Mouse (Mus musculus) megakaryocyte, adult 5-6 weeks (primary cell): ENCODE data around the gene Itpr2. TPM values are rescaled to one million over a fixed set of nuclear protein-coding genes. Genes with fewer than 3 reads are reported as not detected.

Experiments
- ATAC-seq: 2 replicates; pipeline ENCODE4 v1.8.0; 2016; ENCODE audit warnings: mild to moderate bottlenecking, inconsistent platforms; ENCODE audit not compliant: poor library complexity, severe bottlenecking
- total RNA-seq, 2 experiments: library from RNA; stranded (forward) in 1 of 2; stranded (reverse) in 1 of 2; fragments of 153-499, 151-499 nt in 1 of 2; fragments of 221-1000, 200-1000 nt in 1 of 2; gene quantifications; 2 replicates each; pipeline versions ENCODE4 v1.2.3 to v1.2.4; 2015 to 2017

Itpr2 gene
- total RNA-seq, 2 experiments from 2014 or later, result 17.3 to 22.8 TPM

- ATAC-seq, result no peak
Measured at GRCm38 (mm10) chr6:146511511-146511910, 9.5 kb upstream of the Itpr2 start.

GRCm38 (mm10) chr6:146509891-146510290 lies 7.9 kb upstream of the Itpr2 start:
- ATAC-seq, result no peak

DNA sequence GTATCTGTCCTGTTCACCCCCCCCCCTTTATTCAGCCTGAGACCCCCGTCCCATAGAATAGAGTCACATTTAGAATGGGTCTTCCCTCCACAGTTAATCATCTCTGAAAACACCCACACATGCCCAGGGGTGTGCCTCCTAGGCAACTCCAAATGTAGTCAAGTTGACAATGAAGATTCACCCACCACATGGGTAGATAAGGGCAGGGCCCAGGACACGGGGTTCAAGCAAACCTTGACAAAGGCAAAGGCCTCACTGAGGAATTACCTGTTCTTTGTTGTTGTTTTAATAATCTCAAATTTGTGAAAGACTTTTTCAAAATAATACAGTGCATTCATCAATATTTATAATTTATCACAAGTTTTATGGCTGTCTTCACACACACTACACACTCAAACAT lies 2.4 kb upstream of the Itpr2 start:
- ATAC-seq, result no peak

DNA sequence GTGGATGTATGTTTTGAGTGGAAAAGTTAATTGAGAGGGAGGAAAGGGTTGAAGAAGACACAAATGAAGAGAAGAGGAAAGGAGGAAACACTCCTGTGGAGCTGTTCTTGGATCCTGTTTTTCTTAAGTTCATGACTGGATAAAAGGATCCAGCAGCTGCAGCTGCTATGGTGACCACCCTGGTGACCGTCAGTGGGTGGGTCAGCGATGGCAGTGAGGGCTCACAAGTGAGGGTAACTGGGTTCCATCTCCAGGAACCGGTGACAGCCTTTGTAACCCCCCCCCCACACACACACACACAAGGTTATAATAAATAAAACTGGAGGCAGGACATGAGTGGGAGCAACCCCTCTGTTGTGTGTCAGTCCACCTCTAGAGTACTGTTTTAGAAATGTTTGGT lies 833 bp upstream of the Itpr2 start:
- no peak for ATAC-seq

DNA sequence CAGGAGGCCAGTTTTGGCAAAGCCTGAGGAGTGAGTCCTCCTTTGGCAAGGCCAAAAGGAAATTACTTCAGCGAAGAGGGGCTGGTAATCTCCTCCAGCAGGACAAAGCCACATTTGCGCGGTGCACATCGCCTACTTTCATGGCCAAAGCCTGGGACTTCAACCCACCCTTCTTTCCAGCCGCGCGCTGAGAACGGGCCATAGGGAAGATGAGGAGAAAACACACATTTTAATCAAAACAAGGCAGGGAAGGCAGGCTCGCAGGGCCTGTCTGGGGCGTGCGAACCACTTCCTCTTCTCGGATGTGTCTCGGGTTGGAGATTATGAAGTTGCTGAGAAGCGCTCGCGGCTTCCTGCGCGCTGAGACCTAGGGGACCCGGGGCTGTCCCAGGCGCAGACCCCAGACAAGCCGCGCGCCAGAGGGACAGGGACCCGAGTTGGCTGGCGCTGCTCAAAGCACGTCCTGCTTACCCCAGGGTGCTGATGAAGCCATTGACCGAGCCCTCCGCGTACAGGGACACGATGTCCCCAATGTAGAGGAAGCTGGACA lies 632 bp downstream of the Itpr2 start:
- peak; percentile 69 for ATAC-seq

DNA sequence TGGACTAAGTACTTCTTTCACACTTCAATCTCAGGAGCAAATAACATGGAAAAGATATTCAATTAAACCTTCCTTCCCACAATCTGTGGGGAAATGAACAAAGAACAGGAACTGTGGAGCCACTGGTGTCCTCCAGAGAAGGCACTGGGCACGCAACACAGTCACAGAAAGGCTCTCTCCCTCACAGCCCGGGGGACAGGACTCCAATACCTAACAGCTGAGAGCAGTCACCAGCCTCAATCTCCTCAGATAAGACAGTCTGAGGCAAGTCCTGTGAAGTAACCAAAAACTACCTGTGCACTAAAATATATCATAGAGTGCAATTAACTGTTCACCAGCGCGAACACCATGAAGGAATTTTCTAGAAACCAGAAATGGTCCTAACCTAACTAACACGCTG lies 1.3 kb downstream of the Itpr2 start:
- ATAC-seq, result no peak

- no peak for ATAC-seq
Measured at GRCm38 (mm10) chr6:146500206-146500605, 1.8 kb downstream of the Itpr2 start.

DNA sequence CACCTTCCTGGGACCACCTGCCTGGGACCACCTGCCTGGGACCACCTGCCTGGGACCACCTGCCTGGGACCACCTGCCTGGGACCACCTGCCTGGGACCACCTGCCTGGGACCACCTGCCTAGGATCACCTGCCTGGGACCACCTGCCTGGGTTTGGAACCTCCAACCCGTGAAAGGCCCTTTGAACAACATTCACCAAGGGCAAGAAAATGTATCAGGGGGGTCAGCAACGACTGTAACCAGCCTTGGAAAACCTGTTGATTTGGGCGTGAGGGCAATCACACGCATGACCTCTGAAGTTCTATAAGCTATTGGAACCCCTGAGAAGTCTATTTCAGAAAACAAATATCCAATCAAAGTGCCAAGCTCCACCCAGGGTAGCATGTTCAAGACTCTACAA lies 2.5 kb downstream of the Itpr2 start:
- ATAC-seq, result no peak

GRCm38 (mm10) chr6:146498416-146498815 lies 3.6 kb downstream of the Itpr2 start:
- ATAC-seq, result no peak

DNA sequence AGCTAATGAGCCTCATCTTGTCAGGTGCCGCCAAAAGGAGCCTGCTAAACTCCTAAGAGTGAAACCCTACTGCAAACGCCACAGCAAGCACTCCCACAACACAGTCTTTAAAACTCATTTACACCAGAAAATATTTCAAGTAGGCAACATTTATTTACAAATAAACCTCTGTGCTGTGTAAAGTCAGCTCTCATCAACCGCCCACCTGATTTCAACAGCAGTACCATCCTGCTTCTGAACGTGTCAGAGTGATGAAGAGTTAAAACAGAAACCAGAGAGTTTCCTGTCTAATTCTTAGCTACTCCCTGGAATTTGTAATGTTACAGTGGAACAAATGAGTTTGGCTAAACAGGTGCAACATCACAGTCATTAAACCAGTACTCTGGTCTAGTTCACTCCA lies 4.2 kb downstream of the Itpr2 start:
- no peak for ATAC-seq

DNA sequence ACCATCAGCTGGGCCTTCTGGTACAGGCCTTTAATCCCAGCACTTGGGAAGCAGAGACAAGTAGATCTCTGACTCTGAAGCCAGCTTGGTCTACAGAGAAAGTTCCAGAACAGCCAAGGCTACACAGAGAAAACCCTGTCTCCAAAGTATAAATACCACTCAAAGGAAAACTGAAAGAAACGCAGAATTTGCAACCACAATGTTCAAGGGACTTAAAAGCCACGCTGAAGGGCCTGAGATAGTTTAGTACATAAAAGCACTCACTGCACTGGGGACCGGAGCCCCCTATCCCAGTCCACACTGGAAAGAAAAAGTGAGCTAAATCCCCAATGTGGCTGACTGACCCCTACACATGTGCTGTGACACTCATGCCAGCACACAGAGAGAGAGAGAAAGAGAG lies 4.6 kb downstream of the Itpr2 start:
- no peak for ATAC-seq

GRCm38 (mm10) chr6:146491680-146492079 lies 10.3 kb downstream of the Itpr2 start:
- no peak for ATAC-seq

DNA sequence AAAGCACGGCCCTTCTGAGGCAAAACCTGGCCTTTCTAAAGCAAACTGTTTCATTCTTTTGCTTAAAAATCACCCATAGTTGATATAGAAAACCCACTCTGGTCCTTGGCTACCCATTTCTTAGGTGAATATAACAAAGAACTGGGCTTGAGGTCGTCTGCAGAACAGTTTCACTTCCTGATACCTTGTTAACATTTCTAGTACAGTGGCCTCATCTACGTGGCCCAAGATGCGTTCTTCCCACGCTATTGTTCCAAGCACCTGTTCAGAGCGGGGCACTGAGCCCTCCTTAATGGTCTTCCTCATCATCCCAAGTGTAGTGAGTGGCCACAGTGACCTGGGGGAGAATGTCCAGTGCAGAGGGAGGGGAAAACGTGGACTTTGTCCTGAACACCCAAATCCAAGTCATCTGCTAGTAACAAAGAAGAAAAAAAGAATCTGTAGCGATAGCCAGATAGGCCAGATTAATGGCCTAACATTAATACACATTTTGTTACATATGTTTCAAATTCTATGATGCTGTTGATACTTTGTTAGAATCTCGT lies 11.5 kb downstream of the Itpr2 start:
- ATAC-seq, result no peak

DNA sequence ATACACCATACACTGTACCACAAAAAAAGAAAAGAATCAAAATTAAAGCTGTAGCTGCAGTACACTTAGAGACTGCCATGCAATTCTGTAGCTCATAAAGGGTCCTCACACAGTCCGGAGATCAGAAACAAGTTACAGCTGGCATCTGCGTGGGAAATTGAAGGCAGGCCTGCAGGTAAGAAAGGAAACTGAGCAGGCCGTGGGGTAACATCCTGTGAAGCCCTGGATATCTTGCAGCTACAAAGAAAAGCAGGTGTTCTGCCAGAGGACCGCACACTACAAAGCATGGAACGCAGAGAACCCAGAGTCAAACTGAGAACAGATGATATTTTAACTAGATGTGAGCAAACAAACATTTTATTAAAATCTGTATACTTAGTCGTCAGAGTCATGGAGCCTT lies 12.2 kb downstream of the Itpr2 start:
- no peak for ATAC-seq

DNA sequence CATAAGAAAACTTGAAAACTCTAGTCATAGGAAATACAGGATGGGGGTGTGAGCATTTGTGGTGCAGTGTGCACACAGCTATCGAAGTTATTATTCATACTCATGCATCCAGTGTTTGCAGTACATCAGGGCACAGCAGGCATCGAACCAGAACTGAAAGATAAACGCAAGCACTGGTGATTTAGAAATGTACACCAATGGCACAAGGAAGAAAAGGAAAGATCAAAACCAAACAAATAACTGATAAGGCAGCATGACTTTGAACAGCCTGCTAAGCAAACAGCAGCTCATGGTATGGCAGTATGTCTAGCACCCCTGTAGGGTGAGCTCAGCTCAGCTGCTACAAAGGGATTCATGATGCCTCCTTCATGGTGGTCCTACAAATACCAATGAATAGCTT lies 13.3 kb downstream of the Itpr2 start:
- ATAC-seq, result no peak

- ATAC-seq, result no peak
Measured at GRCm38 (mm10) chr6:146487079-146487478, 14.9 kb downstream of the Itpr2 start.

GRCm38 (mm10) chr6:146486073-146486472 lies 15.9 kb downstream of the Itpr2 start:
- no peak for ATAC-seq

DNA sequence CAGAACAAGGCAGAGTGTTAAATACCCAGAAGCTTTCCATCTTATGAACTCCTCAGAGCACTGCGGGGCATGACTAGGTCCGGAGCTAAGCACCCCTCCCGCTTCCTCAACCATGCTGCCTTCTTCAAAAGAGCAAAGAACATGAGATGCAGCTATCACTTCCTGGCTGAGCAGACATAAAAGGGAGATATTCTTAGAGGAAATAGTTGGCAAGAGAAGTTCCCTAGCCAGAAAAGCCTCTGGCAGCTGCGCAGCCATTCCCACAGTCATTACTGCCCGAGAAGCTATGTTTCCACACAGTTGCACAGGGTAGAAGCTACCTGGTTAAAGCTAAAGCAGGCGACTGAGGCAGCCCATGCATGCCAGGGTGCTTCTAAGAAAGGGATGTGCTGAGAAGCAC lies 20.6 kb downstream of the Itpr2 start:
- 0 out of 2 replicates have a peak, but pooled peaks have one; percentile 19 for ATAC-seq

DNA sequence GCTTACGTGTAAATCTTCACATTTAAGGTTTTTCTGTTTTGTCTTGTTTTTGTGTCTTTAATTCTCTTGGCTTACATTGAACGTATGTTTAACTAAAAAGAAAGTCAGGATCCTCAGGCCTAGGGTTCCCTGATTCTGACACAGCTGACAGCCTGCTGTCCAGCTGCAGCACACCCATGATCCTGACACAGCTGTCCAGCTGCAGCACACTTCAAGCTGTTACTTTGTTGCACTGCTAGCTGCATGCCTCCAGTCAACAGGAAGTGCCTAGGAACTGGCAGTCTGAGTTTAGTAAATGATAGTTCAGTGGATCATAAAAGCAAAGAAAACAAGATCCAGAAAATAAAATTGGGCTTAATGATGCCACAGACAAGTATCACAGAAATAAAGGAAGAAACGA lies 21.1 kb downstream of the Itpr2 start:
- no peak for ATAC-seq

DNA sequence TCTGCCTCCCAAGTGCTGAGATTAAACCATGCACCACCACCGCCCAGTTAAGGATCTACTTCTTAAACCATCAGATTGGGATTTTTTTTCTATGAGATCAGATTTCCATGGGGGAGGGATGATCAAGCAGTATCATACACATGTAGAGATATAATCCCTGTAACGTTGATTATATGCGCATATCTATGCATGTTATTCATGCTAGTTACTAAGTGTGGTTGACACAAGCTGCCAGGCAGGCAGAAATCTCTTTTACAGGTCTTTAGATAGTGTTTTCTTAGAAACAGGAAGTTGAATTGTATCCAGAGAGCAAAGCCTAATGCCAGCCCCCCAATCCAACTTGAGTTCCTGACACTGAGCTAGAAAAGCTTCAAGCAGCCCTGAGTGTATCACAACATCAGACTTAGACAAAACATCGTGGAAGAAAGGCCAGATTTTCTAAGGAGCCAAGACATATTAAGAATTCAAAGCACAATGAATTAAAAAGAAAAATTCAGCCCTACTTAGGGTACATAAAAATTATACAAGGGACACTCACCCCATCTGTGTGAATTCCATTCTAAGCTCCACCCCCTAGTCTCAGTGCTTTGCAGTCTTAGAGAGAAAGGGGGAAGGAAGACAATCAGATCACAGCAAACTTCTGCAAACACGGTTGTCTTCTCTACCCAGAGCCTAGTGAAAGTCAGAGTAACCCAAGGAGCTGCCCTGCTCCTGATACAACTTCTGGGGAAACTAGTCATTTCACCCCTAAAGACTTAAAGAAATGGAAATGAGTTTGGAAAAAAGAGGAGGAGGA lies 22.9 kb downstream of the Itpr2 start:
- ATAC-seq, result peak; percentile 53; the same call in 1 of the 2 replicates

DNA sequence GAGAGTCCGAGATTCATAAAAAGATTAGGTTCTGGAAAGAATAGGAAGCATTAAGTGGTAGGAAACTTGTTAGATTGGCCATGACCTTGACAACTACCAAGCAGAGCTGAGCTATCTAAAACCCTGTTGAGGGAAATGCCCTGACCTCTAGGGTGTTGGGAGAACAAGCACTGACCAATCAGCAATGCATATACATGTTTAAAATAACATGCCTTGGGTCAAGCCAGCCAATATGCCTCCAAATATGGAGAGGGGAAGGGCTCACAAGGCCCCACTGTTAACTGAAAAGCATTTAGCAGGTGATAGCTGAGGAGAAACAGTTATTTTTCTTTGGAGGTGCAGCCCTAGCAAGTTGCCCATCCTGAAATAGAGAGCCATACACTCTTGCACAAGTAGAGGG lies 25.2 kb downstream of the Itpr2 start:
- no peak for ATAC-seq

DNA sequence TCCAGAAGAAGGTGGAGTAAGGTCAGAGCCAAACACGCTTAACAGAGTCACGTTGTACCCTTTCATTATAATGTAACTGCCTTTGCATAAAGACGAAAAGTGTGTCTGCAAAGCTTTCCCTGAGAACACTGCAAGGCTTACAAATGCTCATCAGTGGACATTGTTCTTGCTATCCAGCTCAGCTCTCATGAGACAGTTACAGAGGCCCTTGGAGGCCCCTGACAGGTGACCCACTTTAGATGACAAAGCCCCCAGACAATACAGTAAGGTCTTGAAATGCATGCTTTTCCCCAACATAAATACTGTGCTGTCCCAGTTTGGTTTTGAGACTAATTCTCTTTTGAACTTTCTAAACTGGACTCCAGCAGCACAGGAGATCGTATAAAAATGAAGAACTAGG lies 27.9 kb downstream of the Itpr2 start:
- no peak for ATAC-seq
